Mouse (Mus musculus): ENCODE measurements at regions not wholly inside any gene's neighbourhood (a gene's known extent, or its start where the extent isn't known, plus 50 kb on each side); places are given as distances from the start of the nearest gene placed in this dataset.

DNA sequence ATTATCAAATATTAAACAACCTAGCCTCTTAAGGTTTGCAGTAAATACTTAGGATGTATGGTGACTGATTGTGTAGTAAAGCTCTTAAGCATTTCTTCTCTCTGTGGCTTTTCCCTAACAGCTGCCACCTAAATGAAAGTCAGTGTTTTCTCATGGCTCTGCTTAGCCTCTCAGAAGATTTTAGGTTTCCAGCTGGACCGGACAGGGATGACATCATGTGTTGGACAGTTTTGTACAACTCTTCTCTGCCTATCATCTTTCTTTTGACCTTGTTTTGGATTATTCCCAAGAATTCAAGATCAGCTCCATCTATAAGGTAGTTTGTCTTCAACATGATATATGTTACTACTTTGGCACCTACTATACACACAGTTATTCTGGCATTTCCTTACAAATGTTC, 162.1 kb upstream of the Sorcs1 start:
- no peak for DNase-seq (ENCODE audit: low spot score in 2 of 2)
- no peak overlapping the region for H3K27ac ChIP-seq
- H3K4me3 ChIP-seq: no peak overlapping the region
- TF ChIP-seq CTCF (conservative IDR thresholded peaks at IDR 0.05): no peak

Measured in layer of hippocampus, adult 2 months (tissue).